11 mouse cellular contexts compared by ENCODE assay signal in the genomic region with DNA sequence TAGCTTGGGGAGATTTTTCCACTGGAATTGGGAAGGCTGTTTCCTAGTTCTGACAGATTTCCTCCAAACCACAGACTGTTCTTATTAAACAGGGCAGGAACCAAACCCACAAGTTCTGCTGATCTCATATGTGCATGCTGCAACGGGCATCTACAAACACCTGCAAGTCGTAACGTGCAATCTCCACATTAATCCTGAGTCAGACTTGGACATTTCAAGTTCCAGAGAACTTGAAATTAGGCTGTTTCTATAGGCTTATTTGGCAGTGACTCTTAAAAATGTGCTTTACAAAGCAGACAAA. TPM values are rescaled to one million over a fixed set of nuclear protein-coding genes. Genes with fewer than 3 reads are reported as not detected.
A peak's percentile ranks its signal among the peaks of the same experiment; 100 is the strongest.
DNase-seq lines count a peak whose midpoint lies in the region; ATAC-seq and TF ChIP-seq lines count a peak whose summit lies in the region.
"Had no signal": no experiment of that assay in that cellular context is flagged by ENCODE, and none has a peak within 500 bp of the region (broad histone marks: within the 10 kb centered on the region; RNA-seq: fewer than 3 reads in every experiment).

No protein-coding gene starts in this region.

- H3K36me3 ChIP-seq in intestine, embryonic 16.5 days (ENCODE audit: control insufficient read depth, insufficient read depth, low read length) = no peaks in the 10 kb centered on the region
- H3K36me3 ChIP-seq in intestine, embryonic 15.5 days = no peaks in the 10 kb centered on the region
- H3K36me3 ChIP-seq in intestine, postnatal 0 days (ENCODE audit: control insufficient read depth, insufficient read depth) = no peaks in the 10 kb centered on the region
- H3K36me3 ChIP-seq: G1E had no signal

- no peak for ATAC-seq in intestine, embryonic 16.5 days
- no peak for ATAC-seq in intestine, embryonic 15.5 days
- ATAC-seq in intestine, postnatal 0 days = no peak

- H3K27me3 ChIP-seq in intestine, embryonic 16.5 days (replicated peaks; ENCODE audit: control insufficient read depth, insufficient read depth, low read length) = no peaks in the 10 kb centered on the region
- no peaks in the 10 kb centered on the region for H3K27me3 ChIP-seq in intestine, embryonic 15.5 days (replicated peaks)
- H3K27me3 ChIP-seq in intestine, postnatal 0 days (replicated peaks; ENCODE audit: control insufficient read depth, insufficient read depth, low read length) = no peaks in the 10 kb centered on the region

- TF ChIP-seq CTCF in intestine, postnatal 0 days (IDR thresholded peaks at IDR 0.05; ENCODE audit: low read depth) = no peak

- 82% methylated on average over 3 of the region's 3 CpGs for WGBS in intestine, embryonic 16.5 days
- 87% methylated on average over 3 of the region's 3 CpGs for WGBS in intestine, embryonic 15.5 days
- WGBS in intestine, postnatal 0 days = 65% methylated on average over 3 of the region's 3 CpGs

- DNase-seq in urinary bladder, postnatal 14 days (ENCODE audit: low spot score) = peak; percentile 63
- no peak for DNase-seq in urinary bladder, postnatal 10 days (ENCODE audit: low spot score)
- no peak for DNase-seq in lung, postnatal 4 days
- DNase-seq in left cerebral cortex, adult 18-20 months (ENCODE audit: low spot score in 2 of 2) = no peak

- H3K9me3 ChIP-seq in intestine, embryonic 16.5 days (ENCODE audit: control insufficient read depth, low read length) = no peaks in the 10 kb centered on the region
- no peaks in the 10 kb centered on the region for H3K9me3 ChIP-seq in intestine, embryonic 15.5 days
- no peaks in the 10 kb centered on the region for H3K9me3 ChIP-seq in intestine, postnatal 0 days (ENCODE audit: control insufficient read depth)

- H3K9ac ChIP-seq in intestine, embryonic 16.5 days (ENCODE audit: low read depth, low read length) = no peak overlapping the region
- H3K9ac ChIP-seq in intestine, embryonic 15.5 days = no peak overlapping the region
- peak overlapping the region; percentile 34; the same call in 1 of the 2 replicates for H3K9ac ChIP-seq in intestine, postnatal 0 days (ENCODE audit: low read depth, low read length)

- H3K4me2 ChIP-seq in intestine, embryonic 16.5 days (ENCODE audit: low read depth, low read length) = 0 out of 2 replicates have a peak overlapping the region, but pooled peaks have one; percentile 3
- H3K4me2 ChIP-seq in intestine, embryonic 15.5 days (replicated peaks) = no peak overlapping the region
- peak overlapping the region; percentile 28; the same call in 1 of the 2 replicates for H3K4me2 ChIP-seq in intestine, postnatal 0 days (replicated peaks; ENCODE audit: low read depth)

- H3K4me1 ChIP-seq in intestine, embryonic 16.5 days (ENCODE audit: control insufficient read depth, insufficient read depth, low read length) = peaks cover 7% of the 10 kb centered on the region
- peaks cover 6% of the 10 kb centered on the region; the same call in 1 of the 2 replicates for H3K4me1 ChIP-seq in intestine, embryonic 15.5 days (replicated peaks)
- no peaks in the 10 kb centered on the region for H3K4me1 ChIP-seq in intestine, postnatal 0 days (replicated peaks; ENCODE audit: control insufficient read depth, insufficient read depth, low read length)

- peak overlapping the region; percentile 52 for H3K27ac ChIP-seq in intestine, embryonic 16.5 days (ENCODE audit: low read length)
- H3K27ac ChIP-seq in intestine, embryonic 15.5 days = no peak overlapping the region
- peak overlapping the region; percentile 66 for H3K27ac ChIP-seq in intestine, postnatal 0 days (ENCODE audit: low read depth, low read length)

- no peak overlapping the region for H3K4me3 ChIP-seq in intestine, embryonic 16.5 days (ENCODE audit: low read length)
- H3K4me3 ChIP-seq in intestine, embryonic 15.5 days (replicated peaks) = no peak overlapping the region
- no peak overlapping the region for H3K4me3 ChIP-seq in intestine, postnatal 0 days (ENCODE audit: low read depth, low read length)

RNA-seq across cellular contexts. Expression of a gene that starts 59.7 kb away (rescaled TPM):
- 0.24 and 0.37 TPM in 2 replicates for polyA plus RNA-seq in intestine, embryonic 16.5 days (2015; fragmentation: Nextera tagmentation; extraction: Ambion mirVana)
- polyA plus RNA-seq in intestine, embryonic 15.5 days (2015; fragmentation: Nextera tagmentation; extraction: Ambion mirVana) = 0.16 and 0.21 TPM in 2 replicates
- 0.12 TPM in 1 of 2 replicates, not detected in the other for polyA plus RNA-seq in intestine, postnatal 0 days (2015; fragmentation: Nextera tagmentation; extraction: Ambion mirVana)
- not detected for total RNA-seq in left cerebral cortex, adult 18-20 months (2021)
- total RNA-seq: adrenal gland, postnatal 14 days; hematopoietic stem cell, adult 5-6 weeks; monocyte, adult 5-6 weeks had no signal
- polyA plus RNA-seq: G1E had no signal
